Mouse (Mus musculus) embryonic facial prominence, embryonic 13.5 days (tissue): ENCODE results near the gene Gm42417. TPM values are rescaled to one million over a fixed set of nuclear protein-coding genes. Genes with fewer than 3 reads are reported as not detected.
A peak's percentile ranks its signal among the peaks of the same experiment; 100 is the strongest.

Source experiments
- ATAC-seq: fragments of 200-750 bp; cut with Nextera tagmentation; 2 replicates; pipeline ENCODE4 v1.8.0; 2017; ENCODE audit warnings: low read depth; ENCODE audit not compliant: insufficient number of reproducible peaks, insufficient read depth, low FRiP score, low TSS enrichment
- H3K27ac ChIP-seq: fragments of 300-500 bp; sonication (generic); 2 replicates; pipeline ENCODE4 v1.5.1; 2015; ENCODE audit warnings: moderate library complexity, mild to moderate bottlenecking, inconsistent platforms
- H3K27me3 ChIP-seq: fragments of 300-500 bp; sonication (generic); 2 replicates; pipeline ENCODE4 v1.6.1; 2015; ENCODE audit warnings: mild to moderate bottlenecking, inconsistent platforms
- H3K36me3 ChIP-seq: fragments of 300-500 bp; sonication (generic); 2 replicates; pipeline ENCODE4 v1.6.1; 2015; ENCODE audit warnings: mild to moderate bottlenecking, inconsistent platforms
- H3K4me1 ChIP-seq: fragments of 300-500 bp; sonication (generic); 2 replicates; pipeline ENCODE4 v1.6.1; 2015; ENCODE audit warnings: inconsistent platforms
- H3K4me2 ChIP-seq: fragments of 300-500 bp; sonication (generic); 2 replicates; pipeline ENCODE4 v1.6.1; 2015; ENCODE audit warnings: moderate library complexity, mild to moderate bottlenecking, inconsistent platforms
- H3K4me3 ChIP-seq: fragments of 300-500 bp; sonication (generic); 2 replicates; pipeline ENCODE4 v1.5.1; 2015; ENCODE audit warnings: mild to moderate bottlenecking, inconsistent platforms
- H3K9ac ChIP-seq: fragments of 300-500 bp; sonication (generic); 2 replicates; pipeline ENCODE4 v1.6.1; 2015; ENCODE audit warnings: mild to moderate bottlenecking, inconsistent platforms
- H3K9me3 ChIP-seq: fragments of 300-500 bp; sonication (generic); 2 replicates; pipeline ENCODE4 v1.6.1; 2016; ENCODE audit warnings: inconsistent platforms
- WGBS: fragments of 180-500 bp; shearing (Covaris S2); methylation state at CpG from one replicate; pipeline ENCODE4 v1.1.7; 2015; ENCODE audit warnings: mixed read lengths; 5-methylcytosine and 5-hydroxymethylcytosine counted together
- polyA plus RNA-seq: library from polyadenylated mRNA; unstranded; fragments of >200 nt; fragmentation: Nextera tagmentation; extraction: Ambion mirVana; gene quantifications from 2 replicates; pipeline ENCODE4 v1.2.1, GENCODE M21; 2015

Gene Gm42417
- polyA plus RNA-seq, 1 experiment from 2014 or later = not detected

DNA sequence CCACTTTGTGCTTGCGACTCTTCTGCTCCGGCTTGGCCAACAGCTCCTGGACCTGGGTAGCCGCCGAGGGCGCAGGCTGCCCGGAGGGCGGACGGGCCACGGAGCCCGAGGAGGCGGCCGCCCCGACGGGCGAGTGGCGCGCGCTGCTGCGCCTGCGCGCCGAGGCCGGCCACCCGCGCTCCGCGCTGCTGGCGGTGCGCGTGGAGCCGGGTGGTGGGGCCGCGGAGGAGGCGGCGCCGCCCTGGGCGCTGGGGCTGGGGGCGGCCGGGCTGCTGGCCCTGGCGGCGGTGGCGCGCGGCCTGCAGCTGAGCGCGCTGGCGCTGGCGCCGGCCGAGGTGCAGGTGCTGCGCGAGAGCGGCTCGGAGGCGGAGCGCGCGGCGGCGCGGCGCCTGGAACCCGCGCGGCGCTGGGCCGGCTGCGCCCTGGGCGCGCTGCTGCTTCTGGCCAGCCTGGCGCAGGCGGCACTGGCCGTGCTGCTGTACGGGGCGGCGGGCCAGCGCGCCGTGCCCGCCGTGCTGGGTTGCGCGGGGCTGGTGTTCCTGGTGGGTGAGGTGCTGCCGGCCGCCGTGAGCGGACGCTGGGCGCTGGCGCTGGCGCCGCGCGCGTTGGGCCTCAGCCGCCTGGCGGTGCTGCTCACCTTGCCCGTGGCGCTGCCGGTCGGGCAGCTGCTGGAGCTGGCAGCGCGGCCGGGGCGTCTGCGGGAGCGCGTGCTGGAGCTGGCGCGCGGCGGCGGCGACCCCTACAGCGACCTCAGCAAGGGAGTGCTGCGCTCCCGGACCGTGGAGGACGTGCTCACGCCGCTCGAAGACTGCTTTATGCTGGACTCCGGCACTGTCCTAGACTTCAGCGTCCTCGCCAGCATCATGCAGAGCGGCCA lies 26.9 kb downstream of the Gm42417 start:
- H3K27ac ChIP-seq = peak overlapping the region; percentile 99
- H3K9ac ChIP-seq = peak overlapping the region; percentile 87
- peaks cover 25% of the 10 kb centered on the region for H3K36me3 ChIP-seq
- H3K9me3 ChIP-seq = no peaks in the 10 kb centered on the region
- H3K4me2 ChIP-seq = peak overlapping the region; percentile 96
- H3K4me1 ChIP-seq = peaks cover 33% of the 10 kb centered on the region
- under 1% methylated on average over 111 of the region's 126 CpGs for WGBS
- no peaks in the 10 kb centered on the region for H3K27me3 ChIP-seq
- peak overlapping the region; percentile 75 for H3K4me3 ChIP-seq
- peak; percentile 48 for ATAC-seq

DNA sequence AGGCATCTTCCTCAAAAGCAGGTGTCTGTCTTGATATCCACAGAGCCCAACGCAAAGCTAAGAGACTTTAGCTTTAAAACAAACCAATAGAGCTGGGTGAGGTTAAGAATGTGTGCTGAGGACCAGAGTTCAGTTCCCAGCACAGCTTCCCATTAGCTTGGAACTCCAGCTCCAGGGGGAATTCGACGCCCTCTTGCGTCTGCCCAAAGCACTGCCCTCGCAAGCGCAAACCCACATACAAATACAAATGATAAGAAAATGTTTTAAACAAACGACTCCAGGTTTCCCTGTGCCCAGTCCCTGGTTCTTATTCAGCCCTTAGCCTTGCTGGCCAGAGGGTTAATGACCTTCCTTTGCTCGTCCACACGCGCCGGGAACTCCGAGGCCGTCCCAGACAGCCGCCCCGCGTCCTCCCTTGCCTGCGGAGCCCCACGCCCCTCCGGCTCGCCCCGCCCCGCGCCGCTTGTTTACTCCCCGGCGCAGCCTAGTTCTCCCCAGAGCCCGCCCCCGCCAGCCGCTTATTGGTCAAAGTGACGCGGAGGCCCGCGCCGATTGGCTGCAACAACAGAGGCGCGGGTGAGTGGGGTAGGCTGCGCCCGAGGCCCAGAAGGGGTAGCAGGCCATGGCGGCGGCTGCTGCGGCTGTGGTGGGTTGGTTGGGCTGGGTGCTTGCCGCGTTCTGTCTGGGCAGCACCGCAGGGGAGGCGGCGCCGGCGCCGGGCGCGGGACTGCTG lies 27.8 kb downstream of the Gm42417 start, which contains the start of gene Cnnm3:
Cnnm3 (plus strand) TSS at position 579 of the 733 bp plus-strand sequence.
- Histone ChIP-seq H3K4me3 (peak within 1 kb of the TSS; percentile 75), H3K4me2 (peak within 1 kb of the TSS; percentile 96), H3K27ac (peak within 1 kb of the TSS; percentile 99), H3K36me3 (peaks cover 23% of the 10 kb centered on the region), H3K27me3 (no peaks in the 10 kb centered on the region), H3K9me3 (no peaks in the 10 kb centered on the region), H3K4me1 (peaks cover 33% of the 10 kb centered on the region), H3K9ac (peak within 1 kb of the TSS; percentile 87)
- ATAC-seq = peak; percentile 95
- WGBS = 1% methylated on average over 51 of the region's 51 CpGs

DNA sequence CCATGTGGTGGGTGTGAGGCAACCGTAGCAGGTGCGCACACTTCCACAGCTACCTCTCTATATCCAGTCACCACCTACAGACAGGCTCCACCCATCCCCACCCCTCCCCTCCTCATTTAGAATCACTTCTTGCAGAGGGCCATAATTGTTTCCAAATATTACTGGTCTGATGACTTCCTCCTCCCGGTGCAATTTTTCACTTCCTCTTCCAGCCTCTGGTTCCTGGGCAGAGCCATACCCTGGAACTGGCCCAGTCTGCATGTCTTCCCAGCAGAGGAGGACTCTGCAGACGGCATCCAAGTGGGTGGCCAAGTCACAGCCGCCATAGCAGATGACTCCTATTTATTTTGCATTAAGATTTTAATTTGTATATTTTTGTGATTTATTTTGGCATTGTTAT lies 31.0 kb downstream of the Gm42417 start:
- Histone ChIP-seq H3K9ac (no peak overlapping the region), H3K9me3 (no peaks in the 10 kb centered on the region), H3K4me3 (no peak overlapping the region), H3K27ac (no peak overlapping the region), H3K27me3 (no peaks in the 10 kb centered on the region), H3K36me3 (peaks cover 25% of the 10 kb centered on the region), H3K4me2 (no peak overlapping the region), H3K4me1 (peaks cover 5% of the 10 kb centered on the region)
- ATAC-seq = no peak
- 80% methylated on average over 5 of the region's 5 CpGs for WGBS

DNA sequence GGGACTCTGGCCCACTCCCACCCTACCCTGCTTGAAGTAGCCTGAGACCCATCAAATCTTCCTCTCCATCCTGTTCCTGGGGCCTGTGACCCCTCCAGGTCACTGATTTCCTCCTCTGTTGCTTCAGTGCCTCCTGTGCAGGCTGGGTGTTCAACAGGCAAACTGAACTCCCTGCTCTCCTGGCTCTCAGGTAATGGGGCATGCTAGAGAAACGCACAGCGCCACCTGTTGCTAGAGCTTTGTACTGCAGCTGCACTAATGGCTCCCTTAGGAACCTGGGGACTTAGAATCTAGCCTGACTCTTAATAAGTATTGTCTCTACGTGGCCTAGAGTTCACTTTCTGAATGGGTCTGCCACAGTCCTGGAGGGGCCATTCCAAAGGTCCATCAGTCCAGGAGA lies 38.0 kb downstream of the Gm42417 start:
- H3K36me3 ChIP-seq = peaks cover 45% of the 10 kb centered on the region
- H3K4me1 ChIP-seq = no peaks in the 10 kb centered on the region
- no peak overlapping the region for H3K4me2 ChIP-seq
- no peak overlapping the region for H3K9ac ChIP-seq
- 7% methylated on average over 3 of the region's 3 CpGs for WGBS
- H3K9me3 ChIP-seq = no peaks in the 10 kb centered on the region
- ATAC-seq = no peak
- H3K27ac ChIP-seq = no peak overlapping the region
- H3K4me3 ChIP-seq = no peak overlapping the region
- no peaks in the 10 kb centered on the region for H3K27me3 ChIP-seq

DNA sequence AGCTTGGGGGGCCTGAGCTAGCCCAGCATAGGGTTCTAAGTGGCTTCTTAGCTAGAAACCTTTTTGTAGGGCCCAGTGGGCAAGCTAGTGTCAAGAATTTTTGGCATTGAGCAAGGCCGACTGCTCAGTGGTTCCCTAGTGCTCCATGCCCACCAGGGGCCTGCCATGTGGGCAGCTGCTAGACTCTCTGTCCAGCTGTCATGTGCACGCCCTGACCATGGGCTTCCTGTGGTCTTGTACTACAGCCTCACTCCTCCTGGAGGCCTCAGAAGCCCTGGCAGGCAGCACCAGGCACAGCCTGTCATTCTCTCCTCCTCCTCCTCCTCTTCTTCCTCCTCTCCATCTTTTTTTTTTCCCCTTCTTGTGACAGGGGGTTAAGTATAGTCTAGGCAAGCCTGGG lies 41.9 kb downstream of the Gm42417 start:
- Histone ChIP-seq H3K4me2 (no peak overlapping the region), H3K27me3 (no peaks in the 10 kb centered on the region), H3K9me3 (no peaks in the 10 kb centered on the region), H3K36me3 (peaks cover 29% of the 10 kb centered on the region), H3K4me3 (no peak overlapping the region), H3K27ac (no peak overlapping the region), H3K4me1 (peaks cover 15% of the 10 kb centered on the region), H3K9ac (0 out of 2 replicates have a peak overlapping the region, but pooled peaks have one; percentile 32)
- 77% methylated on average over 2 of the region's 2 CpGs for WGBS
- no peak for ATAC-seq

DNA sequence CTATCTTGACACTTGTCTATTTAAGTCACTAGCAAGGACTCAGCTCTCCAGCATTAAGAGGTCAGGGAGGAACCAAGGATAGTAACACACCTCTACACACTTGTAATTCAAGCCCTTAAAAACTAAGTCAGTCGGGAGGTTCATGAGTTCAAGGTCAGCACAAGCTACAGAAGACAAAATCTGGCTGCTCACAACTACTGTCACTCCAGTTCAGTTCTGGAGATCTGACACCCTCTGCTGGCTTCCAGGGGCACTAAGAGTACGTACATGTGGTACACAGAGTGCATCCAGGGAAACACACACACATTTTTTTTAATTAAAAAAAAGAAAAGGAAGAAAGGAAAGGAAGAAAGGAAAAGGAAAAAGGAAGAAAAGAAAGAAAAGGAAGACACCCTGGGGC lies 42.5 kb downstream of the Gm42417 start:
- Histone ChIP-seq H3K4me2 (no peak overlapping the region), H3K4me3 (no peak overlapping the region), H3K27ac (no peak overlapping the region), H3K9me3 (no peaks in the 10 kb centered on the region), H3K4me1 (peaks cover 21% of the 10 kb centered on the region), H3K27me3 (no peaks in the 10 kb centered on the region), H3K36me3 (peaks cover 29% of the 10 kb centered on the region), H3K9ac (no peak overlapping the region)
- WGBS = 28% methylated on average over 2 of the region's 2 CpGs
- ATAC-seq = no peak

DNA sequence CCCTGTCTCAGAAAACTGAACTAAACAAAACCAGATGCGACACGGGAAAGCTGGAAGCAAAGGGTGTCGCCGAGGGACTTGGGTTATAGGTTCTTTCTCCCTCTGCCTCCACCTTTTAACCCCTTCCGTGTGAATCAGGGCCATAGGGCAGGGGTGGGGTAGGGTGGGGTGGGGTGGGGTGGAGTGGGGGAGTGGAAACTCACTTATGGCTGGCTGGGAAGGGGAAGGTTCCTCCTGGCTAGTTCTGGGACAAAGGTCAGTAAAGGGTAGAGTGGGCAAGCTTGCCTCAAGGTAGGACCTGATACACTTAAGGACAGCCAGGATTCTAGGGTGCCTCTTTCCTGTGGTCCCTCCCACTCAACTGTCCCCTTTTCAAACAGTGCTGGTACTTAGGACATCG lies 45.9 kb downstream of the Gm42417 start:
- H3K4me2 ChIP-seq = no peak overlapping the region
- peaks cover 6% of the 10 kb centered on the region for H3K36me3 ChIP-seq
- ATAC-seq = no peak
- H3K9me3 ChIP-seq = no peaks in the 10 kb centered on the region
- no peak overlapping the region for H3K27ac ChIP-seq
- WGBS = 43% methylated on average over 6 of the region's 6 CpGs
- H3K4me3 ChIP-seq = no peak overlapping the region
- no peaks in the 10 kb centered on the region for H3K27me3 ChIP-seq
- H3K9ac ChIP-seq = no peak overlapping the region
- H3K4me1 ChIP-seq = peaks cover 21% of the 10 kb centered on the region

DNA sequence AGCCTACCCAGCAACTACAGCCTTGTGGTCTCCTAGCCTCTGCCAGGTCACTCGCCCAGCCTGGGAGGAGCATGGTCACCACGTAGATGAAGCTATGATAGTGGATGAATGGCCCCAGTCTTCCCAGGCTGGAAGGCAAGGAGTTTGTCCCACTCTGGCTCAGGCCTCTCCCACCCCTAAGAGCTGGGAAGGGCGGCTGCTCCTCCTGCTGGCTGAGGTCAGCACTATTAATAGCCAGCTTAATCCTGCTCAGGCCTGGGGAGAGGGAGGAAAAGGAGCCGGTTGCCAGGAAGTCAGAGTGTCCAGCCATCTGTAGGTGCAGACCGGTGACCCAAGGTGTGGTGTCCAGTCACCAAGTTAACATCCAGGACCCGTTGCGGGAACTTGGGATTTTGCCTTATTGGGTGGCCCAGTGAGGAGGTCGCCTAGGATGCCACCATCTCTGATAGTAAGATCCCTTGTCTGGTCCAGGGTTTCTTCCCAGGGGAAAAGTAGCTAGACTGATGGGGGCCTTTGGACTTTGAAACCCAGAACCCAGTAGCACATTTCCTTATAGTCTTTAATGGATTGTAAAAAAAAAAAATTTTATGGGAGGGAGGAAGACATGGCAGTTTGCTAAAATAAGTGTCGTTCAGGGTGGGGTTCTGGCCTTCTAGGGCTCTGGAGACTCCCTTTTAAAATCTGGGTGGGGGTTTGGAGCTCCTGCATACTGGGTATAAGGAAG lies 46.7 kb downstream of the Gm42417 start:
- peaks cover 21% of the 10 kb centered on the region for H3K4me1 ChIP-seq
- H3K4me2 ChIP-seq = no peak overlapping the region
- H3K4me3 ChIP-seq = no peak overlapping the region
- H3K27ac ChIP-seq = no peak overlapping the region
- H3K27me3 ChIP-seq = no peaks in the 10 kb centered on the region
- WGBS = 40% methylated on average over 9 of the region's 9 CpGs
- ATAC-seq = no peak
- H3K9ac ChIP-seq = no peak overlapping the region
- no peaks in the 10 kb centered on the region for H3K9me3 ChIP-seq
- H3K36me3 ChIP-seq = no peaks in the 10 kb centered on the region

DNA sequence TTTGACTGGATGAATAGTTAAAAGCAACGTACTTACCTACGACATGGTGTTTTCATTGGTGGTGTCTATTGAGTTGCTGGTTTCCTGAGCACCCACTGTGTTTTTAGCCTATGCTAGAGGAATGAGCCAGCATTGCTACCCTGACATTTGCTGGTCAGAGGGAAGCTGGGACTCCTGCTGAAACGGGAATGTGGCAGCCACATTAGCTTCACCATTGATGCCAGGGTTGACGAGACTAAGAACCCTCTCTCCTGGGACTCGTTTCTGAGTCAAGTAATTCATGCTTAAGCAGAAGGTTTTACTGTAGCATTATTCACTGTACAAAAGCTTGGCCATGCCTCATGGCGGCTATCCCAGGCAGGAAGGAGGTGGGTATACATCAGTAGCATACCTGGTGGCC lies 49.6 kb downstream of the Gm42417 start:
- H3K27ac ChIP-seq = no peak overlapping the region
- ATAC-seq = no peak
- H3K4me3 ChIP-seq = no peak overlapping the region
- peaks cover 35% of the 10 kb centered on the region for H3K4me1 ChIP-seq
- no peaks in the 10 kb centered on the region for H3K36me3 ChIP-seq
- 72% methylated on average over 6 of the region's 6 CpGs for WGBS
- no peak overlapping the region for H3K4me2 ChIP-seq
- no peaks in the 10 kb centered on the region for H3K27me3 ChIP-seq
- no peaks in the 10 kb centered on the region for H3K9me3 ChIP-seq
- H3K9ac ChIP-seq = no peak overlapping the region

DNA sequence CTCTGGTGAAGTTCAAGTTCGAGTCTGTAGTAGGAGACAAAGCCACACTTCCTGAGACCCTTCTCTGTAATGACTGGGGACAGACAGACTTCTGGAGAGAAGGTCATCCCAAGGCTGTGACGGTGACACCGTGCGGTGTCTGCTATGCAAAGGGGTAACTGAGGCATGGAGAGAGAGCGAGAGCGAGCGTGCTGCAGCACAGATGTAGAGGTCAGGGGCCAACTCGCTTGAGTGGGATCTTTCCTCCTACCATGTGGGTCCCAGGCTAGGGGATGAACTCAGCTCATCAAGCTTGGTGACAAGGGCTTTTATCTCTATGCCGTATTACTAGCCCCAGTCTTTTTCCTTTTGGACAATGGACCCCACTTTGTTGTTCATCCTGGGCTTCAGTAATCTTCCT lies 52.1 kb downstream of the Gm42417 start:
- Histone ChIP-seq H3K27ac (no peak overlapping the region), H3K4me1 (peaks cover 21% of the 10 kb centered on the region), H3K27me3 (no peaks in the 10 kb centered on the region), H3K36me3 (no peaks in the 10 kb centered on the region), H3K4me3 (no peak overlapping the region), H3K4me2 (no peak overlapping the region), H3K9me3 (no peaks in the 10 kb centered on the region), H3K9ac (no peak overlapping the region)
- 83% methylated on average over 9 of the region's 9 CpGs for WGBS
- no peak for ATAC-seq

DNA sequence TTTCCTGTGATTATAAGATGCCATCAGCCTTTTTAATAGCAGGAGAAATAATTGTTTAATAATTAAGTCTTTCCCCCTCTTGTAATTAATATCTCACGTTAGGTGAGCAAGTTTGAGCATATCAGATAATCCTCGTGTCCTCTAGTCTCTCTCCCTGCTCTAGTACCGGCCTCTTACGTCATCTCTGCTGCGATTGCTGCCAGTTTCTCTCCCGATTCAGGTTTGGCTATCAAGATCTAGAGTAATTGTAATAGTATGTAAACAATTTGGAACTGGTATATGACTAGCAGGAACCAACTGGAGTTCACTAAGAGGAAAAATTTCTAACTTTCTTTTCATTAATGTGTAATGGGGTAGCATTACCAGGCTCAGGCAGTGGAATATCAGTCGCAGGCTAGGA lies 54.1 kb downstream of the Gm42417 start:
- H3K27me3 ChIP-seq = no peaks in the 10 kb centered on the region
- H3K4me1 ChIP-seq = peaks cover 25% of the 10 kb centered on the region
- no peak overlapping the region for H3K4me2 ChIP-seq
- WGBS = 57% methylated on average over 7 of the region's 7 CpGs
- H3K9me3 ChIP-seq = no peaks in the 10 kb centered on the region
- H3K9ac ChIP-seq = no peak overlapping the region
- ATAC-seq = no peak
- H3K36me3 ChIP-seq = no peaks in the 10 kb centered on the region
- no peak overlapping the region for H3K27ac ChIP-seq
- no peak overlapping the region for H3K4me3 ChIP-seq
